8 mouse cellular contexts compared by ENCODE assay signal in genomic region chr11:116671845-116672434, GRCm38 (mm10). TPM values are rescaled to one million over a fixed set of nuclear protein-coding genes. Genes with fewer than 3 reads are reported as not detected.
DNase-seq lines count a peak whose midpoint lies in the region; ATAC-seq and TF ChIP-seq lines count a peak whose summit lies in the region.

No protein-coding gene starts in this region.

- H3K79me2 ChIP-seq in CH12.LX (replicated peaks; ENCODE audit: control insufficient read depth, extremely low read depth, insufficient read depth, poor library complexity, severe bottlenecking): peaks cover 42% of the 10 kb centered on the region

- H3K4me2 ChIP-seq in CH12.LX (ENCODE audit: insufficient read depth, low read depth, poor library complexity, severe bottlenecking): peak overlapping the region; percentile 78; the same call in 1 of the 2 replicates
- H3K4me2 ChIP-seq in forebrain, embryonic 13.5 days: peak overlapping the region; percentile 96
- H3K4me2 ChIP-seq in liver, embryonic 12.5 days: peak overlapping the region; percentile 84

- TF ChIP-seq EP300 in CH12.LX (IDR thresholded peaks at IDR 0.05; ENCODE audit: low read length): no peak

- DNase-seq in heart, adult 11 months: peak; percentile 93
- no peak for DNase-seq in heart, adult 18-20 months
- no peak for DNase-seq in CH12.LX (ENCODE audit: extremely low read depth)
- DNase-seq in layer of hippocampus, postnatal 36 days: no peak
- DNase-seq in left cerebral cortex, adult 18-20 months (ENCODE audit: low spot score in 2 of 2): no peak

- H3K9me3 ChIP-seq in CH12.LX (replicated peaks; ENCODE audit: low read length): no peaks in the 10 kb centered on the region
- no peaks in the 10 kb centered on the region for H3K9me3 ChIP-seq in forebrain, embryonic 13.5 days (replicated peaks)
- no peaks in the 10 kb centered on the region for H3K9me3 ChIP-seq in liver, embryonic 12.5 days (replicated peaks)

- dilution Hi-C loops in CH12.LX (cut with MboI; ENCODE audit: extremely low pct_ligation_motif_present, extremely low pct_unique_long_range_greater_than_20kb, low sequenced_read_pairs): no loop called here

- in situ Hi-C loops in CH12.LX (cut with MboI; ENCODE audit: low pct_ligation_motif_present, low pct_unique_long_range_greater_than_20kb, low sequenced_read_pairs): loop anchor here (25.0 kb wide), 1 partner anchor 515 kb away; the partner anchor contains the start of gene Sept9

- under 1% methylated on average over 24 of the region's 24 CpGs for WGBS in forebrain, embryonic 13.5 days
- WGBS in liver, embryonic 12.5 days (ENCODE audit: insufficient replicate concordance): under 1% methylated on average over 24 of the region's 24 CpGs

- H3K9ac ChIP-seq in CH12.LX (ENCODE audit: insufficient read depth, low read depth): peak overlapping the region; percentile 96
- H3K9ac ChIP-seq in forebrain, embryonic 13.5 days: peak overlapping the region; percentile 95
- peak overlapping the region; percentile 91 for H3K9ac ChIP-seq in liver, embryonic 12.5 days

- no peak for TF ChIP-seq CTCF in CH12.LX (conservative IDR thresholded peaks at IDR 0.05 in 1 of 2, IDR thresholded peaks at IDR 0.05 in 1 of 2; ENCODE audit: low read depth in 2 of 2, low read length in 2 of 2)

- no peaks in the 10 kb centered on the region for H3K27me3 ChIP-seq in CH12.LX (replicated peaks)
- H3K27me3 ChIP-seq in forebrain, embryonic 13.5 days: no peaks in the 10 kb centered on the region
- no peaks in the 10 kb centered on the region for H3K27me3 ChIP-seq in liver, embryonic 12.5 days (replicated peaks)

- no peak; the same call in 1 of the 2 replicates for ATAC-seq in forebrain, embryonic 13.5 days
- ATAC-seq in liver, embryonic 12.5 days: no peak; the same call in 1 of the 2 replicates
- ATAC-seq in monocyte, adult 5-6 weeks (replicated peaks; ENCODE audit: insufficient number of reproducible peaks, low FRiP score, low TSS enrichment, poor library complexity, severe bottlenecking): no peak

- peaks cover 39 to 45% of the 10 kb centered on the region in 2 experiments for H3K36me3 ChIP-seq in CH12.LX (replicated peaks in 1 of 2; ENCODE audit: control insufficient read depth in 1 of 2, insufficient read depth in 1 of 2, low read length in 1 of 2)
- peaks cover 42% of the 10 kb centered on the region for H3K36me3 ChIP-seq in forebrain, embryonic 13.5 days (ENCODE audit: poor library complexity, severe bottlenecking)
- H3K36me3 ChIP-seq in liver, embryonic 12.5 days: peaks cover 44% of the 10 kb centered on the region

- H3K4me1 ChIP-seq in CH12.LX (ENCODE audit: control insufficient read depth in 1 of 2, insufficient read depth in 2 of 2): peaks cover 34 to 73% of the 10 kb centered on the region in 2 experiments
- peaks cover 43% of the 10 kb centered on the region for H3K4me1 ChIP-seq in forebrain, embryonic 13.5 days
- peaks cover 67% of the 10 kb centered on the region for H3K4me1 ChIP-seq in liver, embryonic 12.5 days

- peak overlapping the region; percentile 27 for H3K27ac ChIP-seq in CH12.LX (ENCODE audit: insufficient read depth, low read depth)
- H3K27ac ChIP-seq in forebrain, embryonic 13.5 days: no peak overlapping the region; the same call in 1 of the 2 replicates
- peak overlapping the region; percentile 84 for H3K27ac ChIP-seq in liver, embryonic 12.5 days

- H3K4me3 ChIP-seq in CH12.LX (replicated peaks in 1 of 3; ENCODE audit: low read depth in 2 of 3, low read length in 2 of 3, poor library complexity in 1 of 3): peak overlapping the region; percentile 67 to 99 (median 88)
- H3K4me3 ChIP-seq in forebrain, embryonic 13.5 days: peak overlapping the region; percentile 84
- peak overlapping the region; percentile 88 for H3K4me3 ChIP-seq in liver, embryonic 12.5 days

- TF ChIP-seq RAD21 in CH12.LX (IDR thresholded peaks at IDR 0.05; ENCODE audit: low read depth, low read length): no peak

- no peak for TF ChIP-seq POLR2A in CH12.LX (IDR thresholded peaks at IDR 0.05; ENCODE audit: low read depth, low read length)

TF ChIP-seq in CH12.LX, 34 proteins besides CTCF, POLR2A, EP300 and RAD21 (continues in another document):
- TF ChIP-seq MAZ (IDR thresholded peaks at IDR 0.05; ENCODE audit: low read depth, low read length) (no peak), HCFC1 (IDR thresholded peaks at IDR 0.05; ENCODE audit: low read depth, low read length) (no peak), USF1 (IDR thresholded peaks at IDR 0.05; ENCODE audit: low read depth, low read length) (no peak), CHD1 (IDR thresholded peaks at IDR 0.05; ENCODE audit: low read depth, low read length) (0 out of 2 replicates have a peak, but pooled peaks have one; percentile 34), MAFK (IDR thresholded peaks at IDR 0.05; ENCODE audit: insufficient replicate concordance, low read length) (no peak), TCF12 (IDR thresholded peaks at IDR 0.05; ENCODE audit: low read depth, low read length) (no peak; the same call in 1 of the 2 replicates), IRF4 (IDR thresholded peaks at IDR 0.05; ENCODE audit: low read depth, low read length) (no peak), SIN3A (IDR thresholded peaks at IDR 0.05; ENCODE audit: low read length) (peak; percentile 98), E2F4 (IDR thresholded peaks at IDR 0.05; ENCODE audit: insufficient replicate concordance, low read depth, low read length) (0 out of 2 replicates have a peak, but pooled peaks have one; percentile 47), ZMIZ1 (IDR thresholded peaks at IDR 0.05; ENCODE audit: low read depth, low read length) (peak; percentile 89), KAT2A (IDR thresholded peaks at IDR 0.05; ENCODE audit: insufficient replicate concordance, low read length) (no peak), ELF1 (IDR thresholded peaks at IDR 0.05; ENCODE audit: low read depth, low read length) (no peak), BHLHE40 (IDR thresholded peaks at IDR 0.05; ENCODE audit: low read depth, low read length) (no peak), MXI1 (IDR thresholded peaks at IDR 0.05; ENCODE audit: low read depth, low read length) (peak; percentile 96), TBP (conservative IDR thresholded peaks at IDR 0.05; ENCODE audit: low read depth, low read length) (no peak), PAX5 (IDR thresholded peaks at IDR 0.05; ENCODE audit: low read length) (no peak), UBTF (IDR thresholded peaks at IDR 0.05; ENCODE audit: low read depth, low read length) (0 out of 2 replicates have a peak, but pooled peaks have one; percentile 37), JUND (conservative IDR thresholded peaks at IDR 0.05; ENCODE audit: low read depth, low read length) (no peak), CHD2 (IDR thresholded peaks at IDR 0.05; ENCODE audit: low read length) (no peak), NRF1 (IDR thresholded peaks at IDR 0.05; ENCODE audit: low read depth, low read length) (no peak), MEF2A (IDR thresholded peaks at IDR 0.05; ENCODE audit: borderline replicate concordance, low read depth, low read length) (no peak), JUN (IDR thresholded peaks at IDR 0.05; ENCODE audit: insufficient read depth, low read depth, low read length) (no peak), USF2 (conservative IDR thresholded peaks at IDR 0.05; ENCODE audit: low read depth, low read length) (no peak), MYC (IDR thresholded peaks at IDR 0.05; ENCODE audit: low read depth, low read length) (no peak; the same call in 1 of the 2 replicates), POLR2AphosphoS2 (IDR thresholded peaks at IDR 0.05; ENCODE audit: low read depth, low read length) (peak; percentile 98), ZC3H11A (IDR thresholded peaks at IDR 0.05; ENCODE audit: low read depth, low read length) (no peak), ZKSCAN1 (IDR thresholded peaks at IDR 0.05; ENCODE audit: borderline replicate concordance, low read depth, low read length) (no peak), SMC3 (IDR thresholded peaks at IDR 0.05; ENCODE audit: low read depth, low read length) (no peak), ZNF384 (IDR thresholded peaks at IDR 0.05; ENCODE audit: low read depth, low read length) (no peak), MAX (IDR thresholded peaks at IDR 0.05; ENCODE audit: low read length) (peak; percentile 98)

RNA-seq across cellular contexts. Expression of gene Cygb, which starts 17.8 kb away (rescaled TPM):
- total RNA-seq in heart, adult 18-20 months (2021): 10 to 100 TPM; 31.5 to 38.5 TPM
- total RNA-seq in CH12.LX (2012; rRNA removed): not detected in 2 replicates
- not detected in 2 replicates for total RNA-seq in CH12.LX (2014; rRNA removed)
- 0.11 TPM in 1 of 2 replicates, not detected in the other for polyA plus RNA-seq in CH12.LX (2012; ENCODE audit: insufficient read length, low read depth)
- 8.8 and 9.3 TPM in 2 replicates for polyA plus RNA-seq in forebrain, embryonic 13.5 days (2015; fragmentation: Nextera tagmentation; extraction: Ambion mirVana)
- 0.83 and 1.2 TPM in 2 replicates for polyA plus RNA-seq in liver, embryonic 12.5 days (2016; fragmentation: Nextera tagmentation; extraction: Ambion mirVana)
- 0.29 TPM in 1 of 3 replicates, not detected in the others for total RNA-seq in monocyte, adult 5-6 weeks (2017)
- total RNA-seq in layer of hippocampus, postnatal 36 days (2021): 10 to 100 TPM; 72.2 to 74.8 TPM
- total RNA-seq in left cerebral cortex, adult 18-20 months (2021): 10 to 100 TPM; 48.6 to 55.9 TPM

RNA-seq across cellular contexts. Expression of gene Prcd, which starts 18.6 kb away (rescaled TPM):
- 1 to 10 TPM in 1 of 2 experiments, under 1 TPM in 1; 0.62 to 1.6 TPM for total RNA-seq in heart, adult 18-20 months (2021)
- total RNA-seq in CH12.LX (2012; rRNA removed) (not detected in 2 replicates), CH12.LX (2014; rRNA removed) (not detected in 2 replicates)
- polyA plus RNA-seq in CH12.LX (2012; ENCODE audit: insufficient read length, low read depth): not detected in 2 replicates
- polyA plus RNA-seq in forebrain, embryonic 13.5 days (2015; fragmentation: Nextera tagmentation; extraction: Ambion mirVana): 0.79 and 0.80 TPM in 2 replicates
- 0.19 and 0.41 TPM in 2 replicates for polyA plus RNA-seq in liver, embryonic 12.5 days (2016; fragmentation: Nextera tagmentation; extraction: Ambion mirVana)
- not detected in 3 replicates for total RNA-seq in monocyte, adult 5-6 weeks (2017)
- total RNA-seq in layer of hippocampus, postnatal 36 days (2021): 1 to 10 TPM; 5.0 to 5.2 TPM
- 1 to 10 TPM; 3.7 to 7.9 TPM for total RNA-seq in left cerebral cortex, adult 18-20 months (2021)

RNA-seq across cellular contexts. Expression of gene Rhbdf2, which starts 45.1 kb away (rescaled TPM):
- 10 to 100 TPM; 10.6 to 11.5 TPM for total RNA-seq in heart, adult 18-20 months (2021)
- 8.5 and 12.1 TPM in 2 replicates for total RNA-seq in CH12.LX (2012; rRNA removed)
- 3.1 and 3.4 TPM in 2 replicates for total RNA-seq in CH12.LX (2014; rRNA removed)
- 11.8 and 14.7 TPM in 2 replicates for polyA plus RNA-seq in CH12.LX (2012; ENCODE audit: insufficient read length, low read depth)
- polyA plus RNA-seq in forebrain, embryonic 13.5 days (2015; fragmentation: Nextera tagmentation; extraction: Ambion mirVana): 0.87 and 0.98 TPM in 2 replicates
- 8.0 and 8.5 TPM in 2 replicates for polyA plus RNA-seq in liver, embryonic 12.5 days (2016; fragmentation: Nextera tagmentation; extraction: Ambion mirVana)
- 14.1 to 16.7 TPM (median 15.1 TPM) in 3 replicates for total RNA-seq in monocyte, adult 5-6 weeks (2017)
- 1 to 10 TPM in 1 of 2 experiments, under 1 TPM in 1; 0.90 to 1.4 TPM for total RNA-seq in layer of hippocampus, postnatal 36 days (2021)
- total RNA-seq in left cerebral cortex, adult 18-20 months (2021): 1 to 10 TPM; 1.6 to 1.9 TPM

Comparison
In these comparisons a context has a peak if more than half of its experiments do, and no peak if none do; other contexts are left out.
1. RNA of gene Cygb, which starts 17.8 kb away (total RNA-seq): 72.2 to 74.8 TPM in layer of hippocampus, postnatal 36 days, 48.6 to 55.9 TPM in left cerebral cortex, adult 18-20 months and 31.5 to 38.5 TPM in heart, adult 18-20 months; not detected in CH12.LX and 0.29 TPM in monocyte, adult 5-6 weeks; every median in the first group is over 10 times any median in the second.
2. Peak in every context shown above with its lines, with median percentiles within 50 percentile points of each other: H3K4me2 ChIP-seq, H3K4me3 ChIP-seq and H3K9ac ChIP-seq.